Mouse (Mus musculus) neural tube, embryonic 14.5 days (tissue): ENCODE results near the gene Grrp1. TPM values are rescaled to one million over a fixed set of nuclear protein-coding genes. Genes with fewer than 3 reads are reported as not detected.
A peak's percentile ranks its signal among the peaks of the same experiment; 100 is the strongest.
"Not testable (repeated sequence)": the region's sequence is repeated elsewhere in the genome, so short reads cannot be mapped to it uniquely, and the experiment has no call there.

Experiments
- ATAC-seq: fragments of 200-750 bp; cut with Nextera tagmentation; 2 replicates; pipeline ENCODE4 v1.8.0; 2017; ENCODE audit warnings: low read depth, mild to moderate bottlenecking, moderate TSS enrichment, moderate library complexity
- H3K27ac ChIP-seq: fragments of 300-500 bp; sonication (generic); 2 replicates; pipeline ENCODE4 v1.5.1; 2014; ENCODE audit warnings: low read depth, mild to moderate bottlenecking, control low read depth, low read length, moderate library complexity, mixed read lengths
- H3K27me3 ChIP-seq: fragments of 300-500 bp; sonication (generic); 2 replicates; pipeline ENCODE4 v1.6.1; 2014; ENCODE audit warnings: low read length; ENCODE audit not compliant: control insufficient read depth, insufficient read depth
- H3K36me3 ChIP-seq: fragments of 300-500 bp; sonication (generic); 2 replicates; pipeline ENCODE4 v1.6.1; 2014; ENCODE audit warnings: low read length, mixed read lengths; ENCODE audit not compliant: control insufficient read depth, insufficient read depth
- H3K4me1 ChIP-seq: fragments of 300-500 bp; sonication (generic); 2 replicates; pipeline ENCODE4 v1.6.1; 2014; ENCODE audit warnings: low read length; ENCODE audit not compliant: control insufficient read depth, insufficient read depth
- H3K4me2 ChIP-seq: fragments of 300-500 bp; sonication (generic); 2 replicates; pipeline ENCODE4 v1.6.1; 2014; ENCODE audit warnings: mild to moderate bottlenecking, low read depth, low read length, control low read depth
- H3K4me3 ChIP-seq: fragments of 300-500 bp; sonication (generic); 2 replicates; pipeline ENCODE4 v1.5.1; 2014; ENCODE audit warnings: low read depth, low read length, control low read depth, mixed read lengths
- H3K9ac ChIP-seq: fragments of 300-500 bp; sonication (generic); replicated peaks from 2 replicates; pipeline ENCODE4 v1.6.1; 2014; ENCODE audit warnings: low read depth, mild to moderate bottlenecking, control low read depth, low read length, mixed read lengths
- H3K9me3 ChIP-seq: fragments of 300-500 bp; sonication (generic); 2 replicates; pipeline ENCODE4 v1.6.1; 2016; ENCODE audit warnings: low read length; ENCODE audit not compliant: control insufficient read depth
- WGBS: fragments of 180-500 bp; shearing (Covaris S2); extraction: QIAGEN DNeasy Blood & Tissue Kit; methylation state at CpG from one replicate; pipeline ENCODE4 v1.1.7; 2014; 5-methylcytosine and 5-hydroxymethylcytosine counted together
- polyA plus RNA-seq: library from polyadenylated mRNA; unstranded; fragments of >200 nt; fragmentation: Nextera tagmentation; extraction: Ambion mirVana; gene quantifications from 2 replicates; pipeline ENCODE4 v1.2.1, GENCODE M21; 2014

Gene Grrp1
- 13.4 and 15.4 TPM in 2 replicates for polyA plus RNA-seq

- H3K9me3 ChIP-seq: no peaks in the 10 kb centered on the region
- H3K4me2 ChIP-seq: peak within 1 kb of the TSS; percentile 71
- WGBS: under 1% methylated on average over 13 of the region's 13 CpGs
- H3K4me3 ChIP-seq: peak within 1 kb of the TSS; percentile 17
- no peak within 1 kb of the TSS for H3K9ac ChIP-seq
- H3K27me3 ChIP-seq: peaks cover 23% of the 10 kb centered on the region
- H3K4me1 ChIP-seq: peaks cover 16% of the 10 kb centered on the region; the same call in 1 of the 2 replicates
- 0 out of 2 replicates have a peak within 1 kb of the TSS, but pooled peaks have one; percentile 16 for H3K27ac ChIP-seq
- no peaks in the 10 kb centered on the region for H3K36me3 ChIP-seq
- ATAC-seq: no peak
Observed at GRCm38 (mm10) chr4:134253722-134254324, at the start of gene Grrp1. Gene Grrp1, minus strand, starts transcription at chr4:134254106.

- Histone ChIP-seq H3K27me3 (no peaks in the 10 kb centered on the region), H3K27ac (no peak overlapping the region), H3K4me1 (no peaks in the 10 kb centered on the region; the same call in 1 of the 2 replicates), H3K4me2 (no peak overlapping the region), H3K9ac (no peak overlapping the region), H3K4me3 (no peak overlapping the region), H3K9me3 (no peaks in the 10 kb centered on the region), H3K36me3 (no peaks in the 10 kb centered on the region)
- no peak for ATAC-seq
- 92% methylated on average over 5 of the region's 5 CpGs for WGBS
Observed at GRCm38 (mm10) chr4:134302084-134302483, 48.2 kb upstream of the Grrp1 start.

DNA sequence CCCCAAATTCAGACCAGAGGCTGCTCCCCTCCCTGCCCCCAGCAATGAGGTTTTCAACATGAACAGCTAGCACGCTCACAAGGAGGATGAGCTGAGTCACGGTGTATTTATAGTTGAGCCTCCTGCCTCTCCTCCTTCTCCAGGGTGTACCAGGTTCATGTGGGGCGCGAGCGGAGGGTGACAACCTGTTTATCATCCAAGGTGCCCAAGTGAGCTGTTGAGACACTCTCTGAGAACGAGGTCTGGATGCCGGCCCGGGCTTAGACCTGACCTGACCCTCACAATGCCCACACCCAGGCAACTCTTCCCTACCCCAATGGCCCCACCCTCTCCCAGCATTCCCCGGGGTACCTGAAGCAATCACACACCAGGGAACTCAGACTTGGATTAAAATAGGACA is 46.4 kb upstream of the Grrp1 start:
- no peak overlapping the region for H3K4me2 ChIP-seq
- H3K9ac ChIP-seq: no peak overlapping the region
- H3K4me1 ChIP-seq: no peaks in the 10 kb centered on the region
- no peak overlapping the region for H3K4me3 ChIP-seq
- no peaks in the 10 kb centered on the region for H3K9me3 ChIP-seq
- H3K27ac ChIP-seq: no peak overlapping the region
- no peaks in the 10 kb centered on the region for H3K27me3 ChIP-seq
- no peaks in the 10 kb centered on the region for H3K36me3 ChIP-seq
- no peak for ATAC-seq
- WGBS: 81% methylated on average over 9 of the region's 9 CpGs

GRCm38 (mm10) chr4:134299498-134299810 is 45.5 kb upstream of the Grrp1 start:
- ATAC-seq: no peak

GRCm38 (mm10) chr4:134298626-134299497 is 45.0 kb upstream of the Grrp1 start:
- no peak overlapping the region for H3K27ac ChIP-seq
- no peak overlapping the region for H3K4me2 ChIP-seq
- no peaks in the 10 kb centered on the region for H3K9me3 ChIP-seq
- no peak overlapping the region for H3K9ac ChIP-seq
- H3K27me3 ChIP-seq: no peaks in the 10 kb centered on the region
- 77% methylated on average over 19 of the region's 19 CpGs for WGBS
- no peak overlapping the region for H3K4me3 ChIP-seq
- H3K36me3 ChIP-seq: no peaks in the 10 kb centered on the region
- no peak for ATAC-seq
- no peaks in the 10 kb centered on the region for H3K4me1 ChIP-seq

More at GRCm38 (mm10) chr4:134299498-134299810, 45.5 kb upstream of the Grrp1 start:
- WGBS: 65% methylated on average over 4 of the region's 4 CpGs
- Histone ChIP-seq H3K4me1 (no peaks in the 10 kb centered on the region), H3K9ac (no peak overlapping the region), H3K27ac (no peak overlapping the region), H3K36me3 (no peaks in the 10 kb centered on the region), H3K9me3 (no peaks in the 10 kb centered on the region), H3K4me3 (no peak overlapping the region), H3K27me3 (no peaks in the 10 kb centered on the region), H3K4me2 (no peak overlapping the region)

GRCm38 (mm10) chr4:134297369-134297768 is 43.5 kb upstream of the Grrp1 start:
- no peak overlapping the region for H3K4me2 ChIP-seq
- H3K9ac ChIP-seq: no peak overlapping the region
- H3K4me1 ChIP-seq: no peaks in the 10 kb centered on the region
- no peak for ATAC-seq
- WGBS: 83% methylated on average over 8 of the region's 8 CpGs
- H3K9me3 ChIP-seq: no peaks in the 10 kb centered on the region
- no peaks in the 10 kb centered on the region for H3K27me3 ChIP-seq
- H3K27ac ChIP-seq: no peak overlapping the region
- no peaks in the 10 kb centered on the region for H3K36me3 ChIP-seq
- H3K4me3 ChIP-seq: no peak overlapping the region

DNA sequence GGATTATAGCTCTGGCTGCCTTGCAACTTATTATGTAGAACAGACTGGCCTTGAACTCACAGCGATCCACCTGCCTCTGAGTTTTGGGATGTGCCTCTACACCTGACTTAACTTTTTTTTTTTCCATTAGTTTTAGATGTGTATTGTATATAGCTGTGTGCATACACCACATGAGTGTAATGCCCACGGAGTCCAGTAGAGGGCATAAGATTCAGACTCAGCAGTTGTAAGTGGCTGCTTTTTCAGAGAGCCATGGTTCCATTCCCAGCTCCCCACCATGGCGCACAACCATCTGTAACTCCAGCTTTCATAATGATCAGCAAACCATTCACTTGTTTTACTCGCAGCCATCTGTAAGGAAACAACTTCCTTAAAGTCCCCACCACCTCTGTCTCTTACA is 42.6 kb upstream of the Grrp1 start:
- ATAC-seq: no peak
- WGBS: 85% methylated on average over 4 of the region's 4 CpGs
- H3K4me2 ChIP-seq: no peak overlapping the region
- no peaks in the 10 kb centered on the region for H3K36me3 ChIP-seq
- H3K4me3 ChIP-seq: no peak overlapping the region
- H3K4me1 ChIP-seq: no peaks in the 10 kb centered on the region
- H3K27me3 ChIP-seq: no peaks in the 10 kb centered on the region
- no peaks in the 10 kb centered on the region for H3K9me3 ChIP-seq
- no peak overlapping the region for H3K27ac ChIP-seq
- no peak overlapping the region for H3K9ac ChIP-seq

DNA sequence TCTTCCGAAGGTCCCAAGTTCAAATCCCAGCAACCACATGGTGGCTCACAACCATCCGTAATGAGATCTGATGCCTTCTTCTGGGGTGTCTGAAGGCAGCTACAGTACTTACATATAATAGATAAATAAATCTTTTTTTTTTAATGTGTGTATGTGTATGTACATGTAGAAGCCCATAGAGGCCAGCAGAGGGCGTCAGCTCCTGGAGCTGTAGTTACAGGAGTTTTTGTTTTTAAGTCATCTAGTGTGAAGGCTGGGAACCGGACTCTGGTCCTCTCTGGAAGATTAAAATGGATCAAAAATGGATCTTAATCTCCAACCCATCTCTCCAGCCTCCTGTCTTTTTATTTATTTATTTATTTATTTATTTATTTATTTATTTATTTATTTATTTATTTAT is 42.2 kb upstream of the Grrp1 start:
- H3K4me3 ChIP-seq, H3K27me3 ChIP-seq, H3K27ac ChIP-seq, ATAC-seq, H3K9me3 ChIP-seq, H3K4me2 ChIP-seq, H3K9ac ChIP-seq, H3K36me3 ChIP-seq, H3K4me1 ChIP-seq: not testable (repeated sequence)
- 83% methylated on average over 4 of the region's 4 CpGs for WGBS

DNA sequence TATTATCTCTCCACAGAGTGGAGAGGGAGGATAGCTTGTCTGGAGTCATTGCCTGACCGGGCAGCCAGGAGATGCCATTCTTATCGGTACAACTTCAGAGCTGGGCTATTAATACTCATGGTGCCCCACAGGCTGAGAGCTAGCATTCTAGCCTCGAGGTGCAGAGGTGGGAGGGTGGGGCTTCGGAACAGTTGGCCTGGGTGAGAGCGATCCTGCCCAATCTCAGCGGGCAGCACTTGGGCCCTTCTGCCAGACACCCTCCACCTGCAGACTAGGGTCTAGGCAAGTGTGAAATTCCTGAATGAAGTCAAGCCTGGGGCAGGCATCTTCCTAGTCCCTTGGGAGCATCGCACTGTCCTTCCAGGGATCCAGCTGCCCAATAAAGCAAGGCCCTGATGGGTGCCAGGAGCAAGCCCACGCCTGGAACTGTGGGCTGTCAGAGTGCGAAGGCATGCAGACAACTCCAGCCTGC is 39.8 kb upstream of the Grrp1 start:
- Histone ChIP-seq H3K36me3 (no peaks in the 10 kb centered on the region), H3K4me1 (peaks cover 3% of the 10 kb centered on the region; the same call in 1 of the 2 replicates), H3K4me3 (no peak overlapping the region), H3K4me2 (no peak overlapping the region), H3K27me3 (no peaks in the 10 kb centered on the region), H3K9me3 (no peaks in the 10 kb centered on the region), H3K9ac (no peak overlapping the region), H3K27ac (no peak overlapping the region)
- 66% methylated on average over 9 of the region's 9 CpGs for WGBS
- no peak for ATAC-seq
